Mouse (Mus musculus) splenic B cell, adult 2 months (primary cell): ENCODE results near the gene Susd6.

Experiments used
- DNase-seq: peaks from one replicate; pipeline ENCODE4 v3.0.0-alpha.2; 2011; ENCODE audit warnings: low read depth, low spot score
- H3K27me3 ChIP-seq: 2 replicates; pipeline ENCODE4 v1.6.1; 2012; ENCODE audit warnings: mild to moderate bottlenecking, low read length, moderate library complexity, mixed read lengths; ENCODE audit not compliant: control insufficient read depth, poor library complexity, insufficient read depth, severe bottlenecking
- H3K36me3 ChIP-seq: 2 replicates; pipeline ENCODE4 v1.6.1; 2012; ENCODE audit warnings: mild to moderate bottlenecking, low read length, moderate library complexity, mixed read lengths; ENCODE audit not compliant: control insufficient read depth, poor library complexity, insufficient read depth, severe bottlenecking

The Susd6 gene

GRCm38 (mm10) chr12:80789849-80790694 is at the start of gene Susd6:
Susd6 (plus strand) TSS chr12:80790510.
- Histone ChIP-seq H3K36me3 (no peaks in the 10 kb centered on the region), H3K27me3 (no peaks in the 10 kb centered on the region; the same call in 1 of the 2 replicates)
- peak; percentile 99 for DNase-seq

- 0 out of 2 replicates have a peak, but pooled peaks cover under 1% of the 10 kb centered on the region for H3K27me3 ChIP-seq
- no peaks in the 10 kb centered on the region for H3K36me3 ChIP-seq
- DNase-seq = no peak
Observed at GRCm38 (mm10) chr12:80744614-80745013, 45.7 kb upstream of the Susd6 start.

DNA sequence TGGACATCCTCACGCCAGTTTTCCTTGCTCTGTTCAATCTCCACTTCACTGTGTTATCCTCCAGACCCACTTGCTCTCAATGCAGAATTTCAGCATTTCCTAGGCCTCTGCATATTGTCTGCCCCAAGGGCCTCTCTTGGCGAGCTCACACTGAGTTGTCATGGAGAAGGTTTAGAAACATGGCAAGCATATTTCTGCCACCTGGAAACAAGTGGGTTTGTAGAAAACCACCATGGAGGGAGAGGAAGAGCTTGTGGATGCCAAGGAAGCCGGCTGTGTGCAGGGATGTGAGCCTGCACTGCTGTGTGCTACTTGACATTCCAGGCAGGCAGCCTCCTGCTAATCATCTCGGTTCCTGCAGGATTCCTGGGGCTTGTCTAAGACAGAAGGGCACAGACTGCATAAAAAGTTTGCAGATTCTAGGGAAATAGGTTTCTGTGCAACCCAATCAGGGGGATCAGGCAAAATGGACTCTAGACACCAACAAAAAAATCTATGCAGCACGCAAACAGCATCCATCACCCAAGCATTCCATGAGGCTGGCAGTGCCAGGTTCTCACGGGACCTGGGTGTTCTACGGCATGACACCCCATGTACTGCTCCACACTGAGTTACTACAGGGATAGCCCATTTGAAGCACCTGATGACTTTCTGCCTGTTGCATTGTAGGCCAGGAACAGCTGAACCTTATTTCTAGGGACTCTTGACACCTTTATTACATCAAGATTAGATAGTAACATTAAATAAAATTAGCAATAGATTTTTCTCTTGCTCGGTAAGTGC is 44.1 kb upstream of the Susd6 start:
- no peak for DNase-seq
- H3K36me3 ChIP-seq = no peaks in the 10 kb centered on the region
- 0 out of 2 replicates have a peak, but pooled peaks cover 2% of the 10 kb centered on the region for H3K27me3 ChIP-seq

DNA sequence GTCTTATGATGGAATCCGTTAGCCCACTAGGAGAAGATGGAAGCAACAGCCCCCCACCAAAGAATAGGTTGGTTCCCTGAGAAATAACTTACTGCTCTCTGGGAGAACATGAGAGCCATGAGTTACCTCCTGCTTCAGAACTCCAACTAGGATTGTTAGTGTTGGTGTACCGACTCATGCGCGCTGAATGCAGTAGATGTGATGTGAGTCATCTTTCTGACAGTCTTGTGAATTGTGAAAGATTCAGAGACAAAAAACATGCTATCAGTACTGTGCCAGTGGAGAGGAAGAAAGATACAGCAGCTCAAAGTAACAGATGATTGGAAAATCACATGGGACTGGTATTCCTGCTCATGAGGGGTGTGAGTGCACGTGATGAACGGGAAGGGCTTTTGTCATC is 38.8 kb upstream of the Susd6 start:
- H3K36me3 ChIP-seq = no peaks in the 10 kb centered on the region
- 0 out of 2 replicates have a peak, but pooled peaks cover 2% of the 10 kb centered on the region for H3K27me3 ChIP-seq
- DNase-seq = no peak

DNA sequence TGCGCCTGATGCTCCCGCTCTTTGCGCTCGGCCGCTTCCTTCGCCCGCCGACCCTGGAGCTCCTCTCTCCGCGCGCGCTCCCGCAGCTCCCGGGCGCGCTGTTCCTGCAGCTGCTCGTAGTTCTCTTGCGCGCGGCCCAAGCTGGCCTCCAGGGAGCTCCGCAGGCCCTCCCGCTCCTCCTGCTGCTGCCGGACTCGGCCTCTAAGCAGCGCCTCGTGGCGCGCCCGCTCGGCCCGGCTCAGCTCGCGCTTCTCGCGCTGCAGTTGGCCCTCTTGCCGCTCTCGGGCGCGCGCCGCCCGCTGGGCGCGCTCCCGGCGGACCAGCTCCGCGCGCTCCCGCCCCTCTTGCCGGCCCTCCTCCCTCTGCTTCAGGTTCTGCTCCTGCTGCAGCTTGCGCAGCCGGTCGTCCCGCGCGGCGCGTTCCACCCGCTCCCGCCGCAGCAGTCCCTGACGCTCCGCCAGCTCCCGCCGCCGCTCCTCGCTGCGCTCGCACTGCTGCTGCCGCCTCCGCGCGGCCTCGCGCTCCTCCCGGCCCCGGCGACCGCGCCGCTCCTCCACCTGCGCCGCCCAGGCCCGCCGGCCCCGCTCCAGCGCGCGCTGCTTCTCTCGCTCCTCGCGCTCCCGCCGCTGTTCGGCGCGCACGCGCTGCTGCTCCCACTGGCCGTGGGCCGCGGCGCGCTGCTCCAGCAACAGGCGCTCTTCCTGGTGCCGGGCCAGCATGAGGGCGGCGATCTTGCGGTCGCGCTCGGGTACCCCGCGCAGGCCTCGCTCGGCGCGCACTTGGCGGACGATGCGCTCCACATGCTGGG is 32.4 kb upstream of the Susd6 start:
- peak; percentile 33 for DNase-seq
- peaks cover 4% of the 10 kb centered on the region; the same call in 1 of the 2 replicates for H3K27me3 ChIP-seq
- H3K36me3 ChIP-seq = no peaks in the 10 kb centered on the region

DNA sequence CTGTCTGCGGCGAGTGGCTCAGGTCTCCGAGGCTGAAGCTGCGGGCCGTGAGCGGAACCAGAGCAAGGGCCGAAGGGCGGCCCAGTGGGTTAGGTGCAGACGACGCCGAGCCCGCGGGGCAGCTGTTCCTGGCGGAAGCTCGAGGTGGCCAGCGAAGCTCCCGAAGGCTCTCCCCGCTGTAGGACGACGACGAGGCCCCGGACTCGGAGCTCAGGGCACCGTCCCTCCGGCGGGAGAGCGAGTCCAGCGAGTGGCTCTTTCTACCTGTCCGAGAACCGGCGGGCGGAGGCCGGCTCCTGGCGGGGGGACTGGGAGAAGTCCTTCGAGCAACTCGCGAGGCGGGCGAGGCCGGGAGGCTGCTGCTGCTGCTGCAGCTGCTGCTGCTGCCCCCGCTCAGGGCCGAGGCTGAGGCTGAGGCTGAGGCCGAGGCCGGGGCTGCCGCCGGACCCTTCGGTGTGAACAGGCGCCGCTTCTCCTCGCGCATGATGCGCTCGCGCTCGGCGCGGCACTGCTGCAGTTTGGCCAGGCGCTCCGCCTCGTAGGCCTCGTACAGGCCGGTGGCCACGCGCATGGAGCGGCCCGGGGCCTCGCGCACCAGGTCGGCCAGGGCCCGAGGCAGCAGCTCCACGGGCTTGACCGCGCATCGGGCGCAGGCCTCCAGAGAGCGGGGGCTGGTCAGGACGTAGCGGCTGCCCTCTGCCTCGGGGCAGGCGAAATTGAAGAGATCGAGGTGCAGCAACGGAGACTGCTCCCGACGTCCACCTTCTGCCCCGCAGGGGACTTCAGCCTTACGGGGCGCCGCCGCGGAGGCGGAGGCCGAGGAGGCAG is 31.5 kb upstream of the Susd6 start:
- H3K27me3 ChIP-seq = peaks cover 4% of the 10 kb centered on the region; the same call in 1 of the 2 replicates
- H3K36me3 ChIP-seq = no peaks in the 10 kb centered on the region
- no peak for DNase-seq

- no peak for DNase-seq
- Histone ChIP-seq H3K27me3 (peaks cover 4% of the 10 kb centered on the region; the same call in 1 of the 2 replicates), H3K36me3 (no peaks in the 10 kb centered on the region)
Observed at GRCm38 (mm10) chr12:80759387-80759712, 31.0 kb upstream of the Susd6 start.

GRCm38 (mm10) chr12:80759713-80760395 is 30.5 kb upstream of the Susd6 start:
- Histone ChIP-seq H3K27me3 (peaks cover 4% of the 10 kb centered on the region; the same call in 1 of the 2 replicates), H3K36me3 (no peaks in the 10 kb centered on the region)
- no peak for DNase-seq

DNA sequence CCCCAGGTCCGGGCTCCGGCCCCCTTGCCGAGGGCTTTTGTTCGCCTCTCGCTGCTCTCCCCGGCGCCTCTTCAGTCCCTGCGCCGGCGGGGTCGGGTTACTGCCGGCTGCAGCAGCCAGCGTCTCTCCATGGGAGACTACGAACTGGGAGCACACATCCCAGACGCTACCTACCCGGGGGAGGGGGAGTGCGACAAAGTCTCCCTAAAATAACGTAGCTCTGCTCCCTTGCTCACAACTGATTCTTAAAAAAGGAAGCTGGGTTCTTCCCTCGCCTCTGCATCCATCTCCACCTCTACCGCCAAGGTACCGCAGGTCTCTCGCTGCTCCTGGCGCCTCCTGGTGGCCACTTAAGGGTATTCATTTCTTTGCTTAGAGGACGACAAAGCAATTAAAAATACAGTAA is 29.9 kb upstream of the Susd6 start, which contains the start of gene Ccdc177:
Ccdc177 (minus strand) TSS at position 292 of the 406 bp plus-strand sequence.
- Histone ChIP-seq H3K36me3 (no peaks in the 10 kb centered on the region), H3K27me3 (peaks cover 4% of the 10 kb centered on the region; the same call in 1 of the 2 replicates)
- DNase-seq = peak; percentile 86

DNA sequence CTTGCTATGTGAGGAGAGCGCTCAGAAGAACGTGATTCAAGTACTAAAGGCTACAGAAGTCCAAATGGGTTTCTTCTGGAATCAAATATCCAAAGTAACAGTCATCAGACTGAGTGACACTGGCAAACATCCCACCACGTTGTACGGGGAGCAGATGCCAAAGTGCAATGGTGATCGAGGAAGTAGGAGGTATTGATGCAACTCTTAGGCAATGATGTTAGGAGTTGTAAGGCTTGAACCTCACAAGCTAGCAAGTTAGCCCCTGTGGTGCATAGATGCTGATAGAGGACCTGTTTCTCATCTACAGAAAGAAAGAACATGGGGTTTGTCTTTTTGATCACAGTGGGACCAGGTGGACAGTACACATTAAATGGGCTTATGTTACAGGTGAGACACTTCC is 27.3 kb upstream of the Susd6 start:
- peaks cover 3% of the 10 kb centered on the region; the same call in 1 of the 2 replicates for H3K27me3 ChIP-seq
- no peak for DNase-seq
- no peaks in the 10 kb centered on the region for H3K36me3 ChIP-seq

GRCm38 (mm10) chr12:80764116-80764515 is 26.2 kb upstream of the Susd6 start:
- DNase-seq = no peak
- Histone ChIP-seq H3K36me3 (no peaks in the 10 kb centered on the region), H3K27me3 (no peaks in the 10 kb centered on the region)

DNA sequence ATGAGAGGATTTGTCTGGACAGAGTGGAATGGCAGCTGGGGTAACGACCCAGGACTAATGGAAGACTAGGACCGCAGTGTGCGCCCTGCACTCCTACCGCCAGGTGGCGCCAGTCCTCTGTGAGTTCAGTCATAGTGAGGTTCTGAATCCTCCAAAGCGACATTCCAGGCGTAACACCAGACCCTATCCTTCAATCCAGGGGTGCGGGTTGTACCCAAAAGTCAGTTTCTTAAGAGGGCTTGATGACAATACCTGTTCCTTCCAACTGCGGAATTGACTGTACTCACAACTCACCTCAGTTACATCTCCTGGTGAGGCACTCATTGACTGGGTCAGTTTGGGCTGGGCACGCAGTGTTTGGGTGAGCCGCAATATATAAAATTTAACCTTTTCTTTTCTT is 20.6 kb upstream of the Susd6 start:
- peak; percentile 85 for DNase-seq
- Histone ChIP-seq H3K27me3 (no peaks in the 10 kb centered on the region), H3K36me3 (no peaks in the 10 kb centered on the region)

DNA sequence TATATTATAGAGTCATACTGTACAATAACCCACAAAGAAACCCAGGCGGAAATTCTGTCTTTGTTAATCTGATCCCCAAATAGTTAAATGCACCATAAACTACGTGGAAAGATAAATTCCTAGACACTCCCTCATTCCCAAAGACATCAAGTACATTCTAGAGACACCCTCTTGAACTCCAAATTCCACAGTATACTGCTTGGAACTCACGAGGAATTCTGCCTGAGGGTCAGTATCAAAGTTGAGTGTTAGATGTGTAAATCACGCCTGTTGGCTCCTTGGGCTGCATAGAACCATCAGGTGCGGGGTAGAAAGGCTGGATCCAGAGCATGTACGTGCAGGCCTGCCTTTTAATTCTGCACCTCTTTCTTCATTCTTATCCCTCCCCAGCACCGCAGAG is 15.5 kb upstream of the Susd6 start:
- H3K36me3 ChIP-seq = no peaks in the 10 kb centered on the region
- no peak for DNase-seq
- H3K27me3 ChIP-seq = no peaks in the 10 kb centered on the region
